Mouse (Mus musculus) MEL (cell line): Measurements from ENCODE around the gene Ppt2.

ENCODE experiments used
- CTCF ChIP-seq, 3 experiments: IDR thresholded peaks in 2 of 3; conservative IDR thresholded peaks in 1 of 3; 2 replicates each; pipeline ENCODE4 v1.5.1; 2011 to 2012; ENCODE audit warnings: low read length in 3 of 3, low read depth in 2 of 3, mild to moderate bottlenecking in 2 of 3, improper control_type of control experiment in 1 of 3, inconsistent platforms in 1 of 3, mixed read lengths in 1 of 3, moderate library complexity in 1 of 3; ENCODE audit not compliant: control insufficient read depth in 1 of 3, insufficient read depth in 1 of 3, poor library complexity in 1 of 3, severe bottlenecking in 1 of 3
- E2F4 ChIP-seq: IDR thresholded peaks from 2 replicates; pipeline ENCODE4 v1.6.1; 2011; ENCODE audit warnings: low read depth, low read length, improper control_type of control experiment, borderline replicate concordance
- EP300 ChIP-seq, 2 experiments: IDR thresholded peaks; 2 replicates each; pipeline ENCODE4 v1.6.1; 2011; ENCODE audit warnings: improper control_type of control experiment in 2 of 2, low read length in 2 of 2, low read depth in 1 of 2, mild to moderate bottlenecking in 1 of 2
- ETS1 ChIP-seq: IDR thresholded peaks from 2 replicates; pipeline ENCODE4 v1.6.1; 2012; ENCODE audit warnings: low read depth, mild to moderate bottlenecking, inconsistent platforms, low read length, improper control_type of control experiment, moderate library complexity
- HCFC1 ChIP-seq: IDR thresholded peaks from 2 replicates; pipeline ENCODE4 v1.6.1; 2012; ENCODE audit warnings: low read depth, mild to moderate bottlenecking, inconsistent platforms, low read length, improper control_type of control experiment, moderate library complexity
- JUND ChIP-seq: IDR thresholded peaks from 2 replicates; pipeline ENCODE4 v1.6.1; 2011; ENCODE audit warnings: low read depth, mild to moderate bottlenecking, improper control_type of control experiment, low read length
- MAX ChIP-seq: IDR thresholded peaks from 2 replicates; pipeline ENCODE4 v1.6.1; 2011; ENCODE audit warnings: low read length, improper control_type of control experiment
- POLR2A ChIP-seq, 2 experiments: IDR thresholded peaks; 2 replicates each; pipeline ENCODE4 v1.6.1; 2011 to 2012; ENCODE audit warnings: low read length in 2 of 2, mild to moderate bottlenecking in 2 of 2, control low read depth in 1 of 2, improper control_type of control experiment in 1 of 2, low read depth in 1 of 2, moderate library complexity in 1 of 2; ENCODE audit not compliant: control insufficient read depth in 1 of 2, insufficient read depth in 1 of 2, poor library complexity in 1 of 2
- SMC3 ChIP-seq: IDR thresholded peaks from 2 replicates; pipeline ENCODE4 v1.6.1; 2011; ENCODE audit warnings: low read depth, low read length, improper control_type of control experiment
- TBP ChIP-seq: IDR thresholded peaks from 2 replicates; pipeline ENCODE4 v1.8.0; 2011; ENCODE audit warnings: low read depth, low read length, improper control_type of control experiment
- UBTF ChIP-seq: IDR thresholded peaks from 2 replicates; pipeline ENCODE4 v1.6.1; 2012; ENCODE audit warnings: low read depth, mild to moderate bottlenecking, inconsistent platforms, low read length, improper control_type of control experiment, moderate library complexity, borderline replicate concordance; ENCODE audit not compliant: insufficient read depth
- ZMIZ1 ChIP-seq: IDR thresholded peaks from 2 replicates; pipeline ENCODE4 v1.6.1; 2012; ENCODE audit warnings: low read depth, mild to moderate bottlenecking, inconsistent platforms, low read length, improper control_type of control experiment, moderate library complexity

DNA sequence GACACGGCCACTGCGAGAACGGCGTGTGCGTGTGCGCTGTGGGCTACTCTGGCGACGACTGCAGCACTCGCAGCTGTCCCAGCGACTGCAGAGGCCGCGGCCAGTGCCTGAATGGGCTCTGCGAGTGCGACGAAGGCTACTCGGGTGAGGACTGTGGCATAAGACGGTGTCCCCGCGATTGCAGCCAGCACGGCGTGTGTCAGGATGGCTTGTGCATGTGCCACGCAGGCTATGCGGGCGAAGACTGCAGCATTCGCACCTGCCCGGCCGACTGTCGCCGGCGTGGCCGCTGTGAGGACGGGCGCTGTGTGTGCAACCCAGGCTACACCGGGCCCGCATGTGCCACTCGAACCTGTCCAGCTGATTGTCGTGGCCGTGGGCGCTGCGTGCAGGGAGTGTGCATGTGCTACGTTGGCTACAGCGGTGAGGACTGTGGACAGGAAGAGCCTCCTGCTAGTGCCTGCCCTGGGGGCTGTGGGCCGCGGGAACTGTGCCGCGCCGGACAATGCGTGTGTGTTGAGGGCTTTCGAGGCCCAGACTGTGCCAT is 44.0 kb upstream of the Ppt2 start:
- TF ChIP-seq CTCF (IDR thresholded peaks at IDR 0.05 in 2 of 3, conservative IDR thresholded peaks at IDR 0.05 in 1 of 3; ENCODE audit: control insufficient read depth in 1 of 3, insufficient read depth in 1 of 3, low read depth in 2 of 3, low read length in 3 of 3, poor library complexity in 1 of 3, severe bottlenecking in 1 of 3) (no peak), TBP (no peak), SMC3 (no peak), ETS1 (no peak), MAX (no peak), HCFC1 (no peak), E2F4 (no peak), EP300 (IDR thresholded peaks at IDR 0.05; ENCODE audit: low read depth in 1 of 2, low read length in 2 of 2) (no peak), UBTF (no peak), JUND (no peak), POLR2A (IDR thresholded peaks at IDR 0.05; ENCODE audit: control insufficient read depth in 1 of 2, insufficient read depth in 1 of 2, low read depth in 1 of 2, low read length in 2 of 2, poor library complexity in 1 of 2) (no peak), ZMIZ1 (no peak)
